Mouse (Mus musculus) megakaryocyte, embryonic 14.5 days (primary cell): Measurements from ENCODE around the gene Dbnl.

ENCODE experiments used
- FLI1 ChIP-seq: IDR thresholded peaks from 2 replicates; pipeline ENCODE4 v1.6.1; 2012; ENCODE audit warnings: low read length, inconsistent platforms, mixed read lengths
- GATA1 ChIP-seq: IDR thresholded peaks from 3 replicates; pipeline ENCODE4 v1.6.1; 2012; ENCODE audit warnings: mixed read lengths, low read length, inconsistent platforms, borderline replicate concordance

DNA sequence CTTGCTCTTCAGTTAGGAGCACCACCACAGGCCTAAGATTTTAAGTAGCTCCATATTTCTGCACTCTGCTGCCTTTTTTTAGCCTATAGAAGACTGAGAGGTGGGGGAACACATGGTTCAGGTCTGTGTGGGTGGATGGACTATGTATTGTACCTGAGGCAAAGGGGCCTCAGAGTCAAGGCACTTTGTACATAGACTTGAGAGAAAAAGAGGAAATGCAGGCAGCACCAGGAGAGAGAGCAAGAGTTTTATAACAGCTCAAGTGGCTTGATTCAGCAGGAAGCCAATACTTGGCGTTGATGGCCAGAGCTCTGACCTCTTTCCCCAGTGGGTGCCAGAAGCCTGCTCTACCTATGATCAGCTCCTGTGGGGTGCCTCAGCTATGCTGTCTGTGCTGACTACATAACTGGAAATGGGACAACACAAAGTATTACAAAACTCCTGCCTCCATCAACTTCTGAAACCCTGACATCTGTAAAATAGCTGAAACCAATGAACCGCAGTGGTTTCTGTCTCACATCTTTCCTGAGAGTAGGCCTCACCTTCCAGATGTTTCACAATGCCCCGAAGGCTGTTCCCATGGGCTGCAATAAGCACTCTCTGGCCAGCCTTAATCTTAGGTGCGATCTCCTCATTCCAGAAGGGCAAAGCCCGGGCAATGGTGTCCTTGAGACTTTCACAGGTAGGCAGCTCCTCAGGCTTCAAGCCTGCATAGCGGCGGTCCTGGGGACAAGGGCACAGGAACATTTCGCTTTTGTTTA is 14.3 kb downstream of the Dbnl start:
- no peak for TF ChIP-seq GATA1
- no peak for TF ChIP-seq FLI1
